Mouse (Mus musculus): ENCODE measurements around the gene Ints6. TPM values are rescaled to one million over a fixed set of nuclear protein-coding genes. Genes with fewer than 3 reads are reported as not detected.

Ints6 gene
- polyA plus RNA-seq, 1 experiment from 2014 or later: 17.7 TPM

- peaks cover 7% of the 10 kb centered on the region for H3K4me1 ChIP-seq (replicated peaks)
- DNase-seq (ENCODE audit: low spot score): no peak
- H3K9me3 ChIP-seq: no peaks in the 10 kb centered on the region
- no peak overlapping the region for H3K4me3 ChIP-seq
- H3K27me3 ChIP-seq (ENCODE audit: insufficient read depth, poor library complexity, severe bottlenecking): no peaks in the 10 kb centered on the region
- WGBS: 87% methylated on average over 5 of the region's 5 CpGs
- H3K36me3 ChIP-seq: no peaks in the 10 kb centered on the region
- H3K27ac ChIP-seq: no peak overlapping the region
Observed at GRCm38 (mm10) chr14:62639551-62639950, 121.4 kb downstream of the Ints6 start.

GRCm38 (mm10) chr14:62639111-62639510, 121.9 kb downstream of the Ints6 start:
- Histone ChIP-seq H3K4me3 (no peak overlapping the region), H3K36me3 (no peaks in the 10 kb centered on the region), H3K27me3 (ENCODE audit: insufficient read depth, poor library complexity, severe bottlenecking) (no peaks in the 10 kb centered on the region), H3K4me1 (replicated peaks) (peaks cover 7% of the 10 kb centered on the region), H3K27ac (no peak overlapping the region), H3K9me3 (no peaks in the 10 kb centered on the region)
- no peak for DNase-seq (ENCODE audit: low spot score)
- 77% methylated on average over 6 of the region's 6 CpGs for WGBS

- no peak overlapping the region for H3K27ac ChIP-seq
- WGBS: 65% methylated on average over 6 of the region's 6 CpGs
Observed at GRCm38 (mm10) chr14:62638345-62638702, 122.6 kb downstream of the Ints6 start.

GRCm38 (mm10) chr14:62637436-62638344, 123.3 kb downstream of the Ints6 start:
- H3K4me1 ChIP-seq (replicated peaks): peaks cover 7% of the 10 kb centered on the region
- 42% methylated on average over 9 of the region's 9 CpGs for WGBS
- no peaks in the 10 kb centered on the region for H3K27me3 ChIP-seq (ENCODE audit: insufficient read depth, poor library complexity, severe bottlenecking)
- H3K9me3 ChIP-seq: no peaks in the 10 kb centered on the region
- no peaks in the 10 kb centered on the region for H3K36me3 ChIP-seq
- H3K4me3 ChIP-seq: no peak overlapping the region
- no peak for DNase-seq (ENCODE audit: low spot score)
- no peak overlapping the region for H3K27ac ChIP-seq

More at GRCm38 (mm10) chr14:62638345-62638702, 122.6 kb downstream of the Ints6 start:
- Histone ChIP-seq H3K27me3 (ENCODE audit: insufficient read depth, poor library complexity, severe bottlenecking) (no peaks in the 10 kb centered on the region), H3K4me1 (replicated peaks) (peaks cover 7% of the 10 kb centered on the region), H3K36me3 (no peaks in the 10 kb centered on the region), H3K4me3 (no peak overlapping the region), H3K9me3 (no peaks in the 10 kb centered on the region)
- DNase-seq (ENCODE audit: low spot score): no peak

GRCm38 (mm10) chr14:62627951-62628350, 133.0 kb downstream of the Ints6 start:
- H3K27ac ChIP-seq: no peak overlapping the region
- no peaks in the 10 kb centered on the region for H3K36me3 ChIP-seq
- H3K27me3 ChIP-seq (ENCODE audit: insufficient read depth, poor library complexity, severe bottlenecking): no peaks in the 10 kb centered on the region
- H3K4me3 ChIP-seq: no peak overlapping the region
- no peaks in the 10 kb centered on the region for H3K4me1 ChIP-seq (replicated peaks)
- 86% methylated on average over 5 of the region's 5 CpGs for WGBS
- H3K9me3 ChIP-seq: no peaks in the 10 kb centered on the region
- DNase-seq (ENCODE audit: low spot score): no peak

Other genes with a start within 250 kb of the Ints6 start
- 2.4 and 5.8 TPM in 2 replicates for gene Fam124a, start 205.4 kb downstream of the Ints6 start, polyA plus RNA-seq (2016; fragmentation: Nextera tagmentation; extraction: Ambion mirVana)
- not detected in 2 replicates for gene Gm4131, start 194.2 kb downstream of the Ints6 start, polyA plus RNA-seq (2016; fragmentation: Nextera tagmentation; extraction: Ambion mirVana)
- gene Serpine3, start 97.5 kb downstream of the Ints6 start, polyA plus RNA-seq (2016; fragmentation: Nextera tagmentation; extraction: Ambion mirVana): not detected in 2 replicates
- 12.9 and 14.2 TPM in 2 replicates for gene Wdfy2, start 76.5 kb upstream of the Ints6 start, polyA plus RNA-seq (2016; fragmentation: Nextera tagmentation; extraction: Ambion mirVana)
- gene Defb48, start 223.3 kb upstream of the Ints6 start, polyA plus RNA-seq (2016; fragmentation: Nextera tagmentation; extraction: Ambion mirVana): not detected in 2 replicates
- gene Defb47, start 236.9 kb upstream of the Ints6 start, polyA plus RNA-seq (2016; fragmentation: Nextera tagmentation; extraction: Ambion mirVana): not detected in 2 replicates